Mouse (Mus musculus) kidney, adult 11 months (tissue): ENCODE measurements at regions not wholly inside any gene's neighbourhood (a gene's known extent, or its start where the extent isn't known, plus 50 kb on each side); places are given as distances from the start of the nearest gene placed in this dataset.

Experiments
- DNase-seq: peaks from one replicate; pipeline ENCODE4 v3.0.0; 2022

GRCm38 (mm10) chr13:60303561-60303960 is 126.4 kb upstream of the Gas1 start:
- no peak for DNase-seq

- no peak for DNase-seq
These were observed 128.1 kb upstream of the Gas1 start for GRCm38 (mm10) chr13:60305028-60305810.

DNA sequence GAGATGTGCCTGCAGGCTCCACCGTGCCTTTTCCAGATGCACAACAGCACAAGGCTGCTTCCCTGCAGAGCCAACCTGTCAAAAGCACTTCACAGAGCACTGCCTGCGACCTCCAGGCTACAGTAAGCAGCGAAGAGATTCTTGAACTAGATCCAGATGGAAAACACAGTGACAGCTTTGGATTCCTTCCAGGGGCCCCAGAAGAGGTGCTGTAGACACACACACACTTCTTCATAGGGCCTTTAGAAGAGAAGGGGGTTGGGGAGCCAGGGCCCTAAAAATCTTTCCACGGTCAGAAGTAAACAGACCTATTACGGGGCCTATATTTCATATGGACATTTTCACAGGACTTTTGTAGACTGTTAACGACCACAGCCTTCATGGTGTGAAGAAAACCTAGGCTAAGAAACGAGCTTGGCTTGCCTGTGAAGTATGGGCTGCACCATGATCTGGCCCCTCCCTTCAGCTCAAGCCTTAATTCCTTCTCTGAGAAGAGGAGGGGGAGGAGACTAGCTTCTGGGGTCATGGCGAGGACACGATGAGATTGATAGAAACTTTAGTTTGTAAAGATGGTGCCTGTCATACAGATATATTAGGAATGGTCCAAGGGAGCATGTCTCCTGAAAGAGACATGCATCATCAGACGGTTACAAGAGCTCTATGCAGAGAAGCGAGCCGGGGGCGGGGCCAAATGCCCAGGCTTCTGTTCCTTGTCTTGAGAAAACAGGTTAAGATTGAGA is 131.1 kb upstream of the Gas1 start:
- DNase-seq, result peak; percentile 33

GRCm38 (mm10) chr13:60309482-60309881 is 132.3 kb upstream of the Gas1 start:
- no peak for DNase-seq

DNA sequence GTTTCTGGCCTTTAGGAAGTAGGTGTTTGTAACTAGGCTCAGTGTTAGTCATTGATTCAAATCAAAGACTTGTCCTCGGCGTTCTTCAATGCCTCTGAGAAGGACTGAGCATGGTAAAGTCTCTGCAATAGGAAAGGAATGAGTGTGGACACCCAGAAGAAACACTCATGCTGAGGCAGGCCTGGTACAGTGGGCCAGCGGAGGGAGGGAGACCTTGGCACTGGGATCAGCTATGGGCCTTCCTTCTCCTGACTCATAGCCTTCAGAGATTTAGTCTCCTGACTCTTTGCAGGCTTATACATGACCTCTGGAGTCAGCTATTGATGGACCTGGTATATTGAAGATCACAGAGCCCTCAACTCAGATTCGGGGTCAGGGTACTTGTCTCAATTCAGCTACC is 132.8 kb upstream of the Gas1 start:
- no peak for DNase-seq

DNA sequence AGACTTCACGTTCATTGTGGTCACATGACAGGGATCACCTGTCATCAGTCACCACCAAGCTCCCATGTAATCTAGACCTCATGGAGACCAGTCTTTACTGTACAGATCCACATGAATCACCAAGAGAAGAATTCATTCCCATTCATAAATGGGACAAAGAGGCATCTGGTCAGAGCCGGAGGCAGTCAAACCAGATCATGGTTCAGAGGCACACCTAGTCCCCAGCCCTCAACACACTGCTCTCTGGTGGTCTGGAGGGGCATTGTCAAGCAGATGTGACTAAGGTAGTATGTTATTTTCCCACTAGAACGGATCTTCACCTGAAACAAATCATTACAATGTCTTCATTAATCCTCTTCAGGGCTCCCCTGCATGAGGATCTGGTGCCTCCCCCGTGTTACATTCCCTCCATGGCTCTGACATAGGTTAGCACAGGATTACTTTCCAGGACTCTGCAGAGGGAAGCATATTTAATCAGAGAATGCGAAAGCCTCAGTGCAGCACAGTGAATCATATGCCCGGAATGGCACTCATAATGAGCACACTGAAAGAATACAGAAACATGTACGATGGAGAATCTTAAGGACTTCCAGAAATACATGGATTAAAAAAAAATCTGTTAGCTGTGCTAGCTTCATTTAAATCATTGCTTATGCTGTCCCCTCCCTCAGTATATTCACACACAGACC is 135.4 kb upstream of the Gas1 start:
- no peak for DNase-seq

GRCm38 (mm10) chr13:60318436-60319020 is 141.4 kb upstream of the Gas1 start:
- DNase-seq, result no peak

GRCm38 (mm10) chr13:60319268-60319667 is 142.1 kb upstream of the Gas1 start:
- no peak for DNase-seq

- DNase-seq, result no peak
These were observed 142.9 kb upstream of the Gas1 start for GRCm38 (mm10) chr13:60319861-60320602.

DNA sequence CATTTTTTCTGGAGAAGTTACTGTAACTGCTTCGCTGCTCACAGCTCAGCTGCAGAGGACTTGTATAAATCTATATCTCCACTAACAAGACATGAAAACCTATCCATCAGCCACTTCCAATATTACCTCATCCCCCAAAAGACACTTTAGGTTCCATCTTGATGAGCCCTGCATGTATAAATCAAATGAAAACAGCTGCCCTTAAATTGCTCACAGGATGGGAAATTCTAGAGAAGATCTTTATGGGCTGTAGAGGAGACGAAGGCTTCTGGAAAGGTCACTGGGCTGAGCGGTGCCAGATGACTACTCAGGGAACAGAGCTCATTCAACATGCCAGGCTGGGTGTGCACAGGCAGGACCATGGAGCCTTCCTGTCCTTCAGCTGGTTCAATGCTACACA is 145.4 kb upstream of the Gas1 start:
- DNase-seq, result no peak

GRCm38 (mm10) chr13:60330475-60331258 is 153.5 kb upstream of the Gas1 start:
- DNase-seq, result no peak

- peak; percentile 14 for DNase-seq
These were observed 159.0 kb upstream of the Gas1 start for GRCm38 (mm10) chr13:60336196-60336595.

GRCm38 (mm10) chr13:60337383-60337782 is 160.2 kb upstream of the Gas1 start:
- DNase-seq, result no peak

- no peak for DNase-seq
These were observed 160.9 kb upstream of the Gas1 start for GRCm38 (mm10) chr13:60338107-60338506.

- no peak for DNase-seq
These were observed 162.9 kb upstream of the Gas1 start for GRCm38 (mm10) chr13:60340068-60340467.

DNA sequence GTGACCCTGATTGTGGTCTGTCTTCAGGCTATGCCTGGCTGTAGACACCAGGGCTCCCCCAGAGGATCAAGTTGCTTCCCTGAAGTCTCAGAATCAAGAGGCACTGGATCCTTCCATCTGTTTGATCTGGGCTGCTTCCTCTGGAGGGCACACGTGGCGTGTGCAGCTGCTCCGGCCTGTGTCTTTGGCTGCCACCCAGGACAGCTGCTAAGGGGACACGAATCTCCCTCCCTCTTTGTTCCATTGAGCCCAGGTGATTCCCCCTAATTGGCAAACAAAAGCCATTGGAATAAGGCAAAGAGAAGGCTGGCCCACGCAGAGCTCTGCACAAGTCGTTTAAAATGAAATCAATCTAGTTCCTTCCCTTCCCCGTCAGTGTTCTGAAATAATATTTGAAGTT is 170.7 kb upstream of the Gas1 start:
- no peak for DNase-seq

- no peak for DNase-seq
These were observed 171.3 kb upstream of the Gas1 start for GRCm38 (mm10) chr13:60348438-60348837.

DNA sequence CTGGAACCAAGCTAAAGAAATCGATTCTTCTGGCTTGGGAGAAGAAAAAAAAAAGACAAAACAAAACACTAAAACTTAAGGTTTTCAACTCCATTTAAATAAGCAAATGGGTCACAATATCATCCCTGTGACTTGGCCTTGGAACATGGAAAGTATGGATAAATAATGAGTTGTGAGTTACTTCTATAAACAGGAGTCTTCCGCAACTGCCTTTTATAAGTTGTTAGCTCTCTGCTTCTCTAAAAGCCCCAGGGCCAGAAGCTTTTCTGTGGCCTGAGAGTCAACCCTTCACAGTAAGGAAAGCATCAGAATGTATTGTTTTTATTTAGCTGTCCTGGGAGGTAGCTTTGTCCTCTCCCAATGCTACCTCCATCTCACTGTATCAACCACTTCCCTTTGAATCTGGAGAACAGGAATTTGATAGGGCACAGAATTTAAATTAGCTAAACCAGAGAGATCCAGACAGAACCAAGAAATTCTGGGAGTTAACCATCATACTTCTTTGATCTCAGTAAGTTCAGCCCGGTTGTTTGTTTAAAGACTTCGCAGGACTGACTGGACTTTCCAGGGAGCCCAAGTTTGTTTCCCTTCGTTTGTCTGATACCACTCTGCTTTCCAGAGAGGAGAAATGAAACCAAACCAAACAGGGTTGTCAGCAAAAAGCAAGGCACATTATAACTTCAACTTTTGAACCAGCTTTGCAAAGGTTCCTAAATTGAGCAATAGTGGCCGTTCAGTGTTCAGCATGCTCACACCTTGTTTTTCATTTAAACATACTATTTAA is 178.7 kb upstream of the Gas1 start:
- no peak for DNase-seq

- DNase-seq, result no peak
These were observed 181.4 kb upstream of the Gas1 start for GRCm38 (mm10) chr13:60358408-60359060.
